Mouse (Mus musculus): ENCODE data around the gene AC129217.1. TPM values are rescaled to one million over a fixed set of nuclear protein-coding genes. Genes with fewer than 3 reads are reported as not detected.
A peak's percentile ranks its signal among the peaks of the same experiment; 100 is the strongest.
"Not testable (repeated sequence)": the region's sequence is repeated elsewhere in the genome, so short reads cannot be mapped to it uniquely, and the experiment has no call there.

The AC129217.1 gene
- polyA plus RNA-seq, 1 experiment from 2014 or later: not detected

- no peak for DNase-seq (ENCODE audit: low spot score)
Measured at GRCm38 (mm10) chr19:8864265-8864664, 34.7 kb downstream of the AC129217.1 start.

- not testable (repeated sequence) for DNase-seq (ENCODE audit: low spot score)
Measured at GRCm38 (mm10) chr19:8870381-8870780, 40.8 kb downstream of the AC129217.1 start.

GRCm38 (mm10) chr19:8870838-8871237, 41.3 kb downstream of the AC129217.1 start:
- no peak for DNase-seq (ENCODE audit: low spot score)

- DNase-seq (ENCODE audit: low spot score): peak; percentile 96
Measured at GRCm38 (mm10) chr19:8871267-8872186, 42.0 kb downstream of the AC129217.1 start, which contains the start of gene Ubxn1. Ubxn1 (plus strand) TSS chr19:8871496.

- DNase-seq (ENCODE audit: low spot score): no peak
Measured at GRCm38 (mm10) chr19:8872266-8872840, 42.8 kb downstream of the AC129217.1 start.

- DNase-seq (ENCODE audit: low spot score): no peak
Measured at GRCm38 (mm10) chr19:8875031-8875430, 45.5 kb downstream of the AC129217.1 start.

GRCm38 (mm10) chr19:8880311-8881033, 50.9 kb downstream of the AC129217.1 start, which contains the start of gene Uqcc3:
Uqcc3 (minus strand) TSS chr19:8880923.
- peak; percentile 92 for DNase-seq (ENCODE audit: low spot score)

- DNase-seq (ENCODE audit: low spot score): no peak
Measured at GRCm38 (mm10) chr19:8881034-8881392, 51.4 kb downstream of the AC129217.1 start.

- no peak for DNase-seq (ENCODE audit: low spot score)
Measured at GRCm38 (mm10) chr19:8883616-8884015, 54.0 kb downstream of the AC129217.1 start, which contains the start of the genes Lbhd1 and Gm49403. Lbhd1 (plus strand) TSS chr19:8883732. Gm49403 (plus strand) TSS chr19:8883930.

- no peak for DNase-seq (ENCODE audit: low spot score)
Measured at GRCm38 (mm10) chr19:8886916-8887584, 57.5 kb downstream of the AC129217.1 start.

GRCm38 (mm10) chr19:8887585-8888463, 58.3 kb downstream of the AC129217.1 start:
- no peak for DNase-seq (ENCODE audit: low spot score)

GRCm38 (mm10) chr19:8888511-8889385, 59.2 kb downstream of the AC129217.1 start, which contains the start of the genes 1810009A15Rik and Gm49416:
1810009A15Rik (plus strand) TSS chr19:8888853.
Gm49416 (plus strand) TSS chr19:8888926.
- DNase-seq (ENCODE audit: low spot score): peak; percentile 97

Small RNA genes lying within 50 kb of the gene (microRNA-seq; reads per million reads assigned to microRNA genes)
- gene Mir5136 (ENCODE audit: borderline number of aligned reads): not detected

Other genes with a start within 250 kb of the AC129217.1 start
- 0.04 and 0.22 TPM in 2 replicates for gene Slc22a8, start 238.5 kb upstream of the AC129217.1 start, polyA plus RNA-seq (2015; fragmentation: Nextera tagmentation; extraction: Ambion mirVana)
- not detected in 2 replicates for gene Slc22a6, start 211.7 kb upstream of the AC129217.1 start, polyA plus RNA-seq (2015; fragmentation: Nextera tagmentation; extraction: Ambion mirVana)
- 0.04 and 0.05 TPM in 2 replicates for gene Chrm1, start 166.0 kb upstream of the AC129217.1 start, polyA plus RNA-seq (2015; fragmentation: Nextera tagmentation; extraction: Ambion mirVana)
- gene Slc3a2, start 106.4 kb upstream of the AC129217.1 start, polyA plus RNA-seq (2015; fragmentation: Nextera tagmentation; extraction: Ambion mirVana): 122 and 131 TPM in 2 replicates
- gene Wdr74, start 93.9 kb upstream of the AC129217.1 start, polyA plus RNA-seq (2015; fragmentation: Nextera tagmentation; extraction: Ambion mirVana): 101 and 103 TPM in 2 replicates
- 0.79 and 0.84 TPM in 2 replicates for gene 1700092M07Rik, start 89.1 kb upstream of the AC129217.1 start, polyA plus RNA-seq (2015; fragmentation: Nextera tagmentation; extraction: Ambion mirVana)
- gene Stx5a, start 88.4 kb upstream of the AC129217.1 start, polyA plus RNA-seq (2015; fragmentation: Nextera tagmentation; extraction: Ambion mirVana): 108 and 114 TPM in 2 replicates
- 182 and 200 TPM in 2 replicates for gene Nxf1, start 72.7 kb upstream of the AC129217.1 start, polyA plus RNA-seq (2015; fragmentation: Nextera tagmentation; extraction: Ambion mirVana)
- gene Tmem223, start 58.8 kb upstream of the AC129217.1 start, polyA plus RNA-seq (2015; fragmentation: Nextera tagmentation; extraction: Ambion mirVana): 205 and 223 TPM in 2 replicates
- gene Tmem179b, start 55.3 kb upstream of the AC129217.1 start, polyA plus RNA-seq (2015; fragmentation: Nextera tagmentation; extraction: Ambion mirVana): 154 and 166 TPM in 2 replicates
- 24.1 and 24.7 TPM in 2 replicates for gene Taf6l, start 43.4 kb upstream of the AC129217.1 start, polyA plus RNA-seq (2015; fragmentation: Nextera tagmentation; extraction: Ambion mirVana)
- gene Polr2g, start 31.2 kb upstream of the AC129217.1 start, polyA plus RNA-seq (2015; fragmentation: Nextera tagmentation; extraction: Ambion mirVana): 233 and 246 TPM in 2 replicates
- gene Zbtb3, start 27.2 kb upstream of the AC129217.1 start, polyA plus RNA-seq (2015; fragmentation: Nextera tagmentation; extraction: Ambion mirVana): 2.9 and 3.5 TPM in 2 replicates
- 44.1 and 49.8 TPM in 2 replicates for gene Ttc9c, start 10.4 kb upstream of the AC129217.1 start, polyA plus RNA-seq (2015; fragmentation: Nextera tagmentation; extraction: Ambion mirVana)
- gene Hnrnpul2, start 9.8 kb upstream of the AC129217.1 start, polyA plus RNA-seq (2015; fragmentation: Nextera tagmentation; extraction: Ambion mirVana): 4.3 and 5.3 TPM in 2 replicates
- gene Bscl2, start 7.7 kb downstream of the AC129217.1 start, polyA plus RNA-seq (2015; fragmentation: Nextera tagmentation; extraction: Ambion mirVana): 54.6 and 63.0 TPM in 2 replicates
- 0.36 and 0.66 TPM in 2 replicates for gene Gng3, start 9.4 kb downstream of the AC129217.1 start, polyA plus RNA-seq (2015; fragmentation: Nextera tagmentation; extraction: Ambion mirVana)
- gene Lrrn4cl, start 21.0 kb downstream of the AC129217.1 start, polyA plus RNA-seq (2015; fragmentation: Nextera tagmentation; extraction: Ambion mirVana): 0.78 and 1.1 TPM in 2 replicates
- 171 and 178 TPM in 2 replicates for gene Ubxn1, start 41.7 kb downstream of the AC129217.1 start, polyA plus RNA-seq (2015; fragmentation: Nextera tagmentation; extraction: Ambion mirVana)
- 106 and 119 TPM in 2 replicates for gene Uqcc3, start 51.1 kb downstream of the AC129217.1 start, polyA plus RNA-seq (2015; fragmentation: Nextera tagmentation; extraction: Ambion mirVana)
- 67.6 and 70.2 TPM in 2 replicates for gene Lbhd1, start 54.0 kb downstream of the AC129217.1 start, polyA plus RNA-seq (2015; fragmentation: Nextera tagmentation; extraction: Ambion mirVana)
- not detected in 2 replicates for gene Gm49403, start 54.2 kb downstream of the AC129217.1 start, polyA plus RNA-seq (2015; fragmentation: Nextera tagmentation; extraction: Ambion mirVana)
- 80.7 and 98.0 TPM in 2 replicates for gene 1810009A15Rik, start 59.1 kb downstream of the AC129217.1 start, polyA plus RNA-seq (2015; fragmentation: Nextera tagmentation; extraction: Ambion mirVana)
- not detected in 2 replicates for gene Gm49416, start 59.2 kb downstream of the AC129217.1 start, polyA plus RNA-seq (2015; fragmentation: Nextera tagmentation; extraction: Ambion mirVana)
- 32.4 and 33.6 TPM in 2 replicates for gene Ints5, start 63.2 kb downstream of the AC129217.1 start, polyA plus RNA-seq (2015; fragmentation: Nextera tagmentation; extraction: Ambion mirVana)
- 51.9 and 55.5 TPM in 2 replicates for gene Ganab, start 68.3 kb downstream of the AC129217.1 start, polyA plus RNA-seq (2015; fragmentation: Nextera tagmentation; extraction: Ambion mirVana)
- 28.4 and 29.3 TPM in 2 replicates for gene B3gat3, start 90.6 kb downstream of the AC129217.1 start, polyA plus RNA-seq (2015; fragmentation: Nextera tagmentation; extraction: Ambion mirVana)
- gene Rom1, start 99.6 kb downstream of the AC129217.1 start, polyA plus RNA-seq (2015; fragmentation: Nextera tagmentation; extraction: Ambion mirVana): 4.7 TPM in 2 replicates
- gene Eml3, start 99.8 kb downstream of the AC129217.1 start, polyA plus RNA-seq (2015; fragmentation: Nextera tagmentation; extraction: Ambion mirVana): 25.2 and 27.1 TPM in 2 replicates
- 203 and 214 TPM in 2 replicates for gene Mta2, start 112.1 kb downstream of the AC129217.1 start, polyA plus RNA-seq (2015; fragmentation: Nextera tagmentation; extraction: Ambion mirVana)
- gene Tut1, start 124.1 kb downstream of the AC129217.1 start, polyA plus RNA-seq (2015; fragmentation: Nextera tagmentation; extraction: Ambion mirVana): 31.2 and 32.4 TPM in 2 replicates
- gene Eef1g, start 137.3 kb downstream of the AC129217.1 start, polyA plus RNA-seq (2015; fragmentation: Nextera tagmentation; extraction: Ambion mirVana): 326 and 340 TPM in 2 replicates
- 20.3 and 22.3 TPM in 2 replicates for gene Ahnak, start 159.5 kb downstream of the AC129217.1 start, polyA plus RNA-seq (2015; fragmentation: Nextera tagmentation; extraction: Ambion mirVana)

Measured in thymus, postnatal 0 days (tissue).